Mouse (Mus musculus): ENCODE data around the gene Gdpd5. TPM values are rescaled to one million over a fixed set of nuclear protein-coding genes. Genes with fewer than 3 reads are reported as not detected.

Gdpd5 gene
- polyA plus RNA-seq, 1 experiment from 2014 or later: 2.6 TPM

GRCm38 (mm10) chr7:99473638-99474407 is 92.6 kb downstream of the Gdpd5 start:
- Histone ChIP-seq H3K4me1 (peaks cover 64% of the 10 kb centered on the region), H3K9me3 (replicated peaks) (no peaks in the 10 kb centered on the region), H3K9ac (no peak overlapping the region), H3K4me3 (no peak overlapping the region), H3K27me3 (replicated peaks) (peaks cover 28% of the 10 kb centered on the region), H3K4me2 (0 out of 2 replicates have a peak overlapping the region, but pooled peaks have one; percentile 13), H3K27ac (peak overlapping the region; percentile 75), H3K36me3 (peaks cover 71% of the 10 kb centered on the region)
- WGBS (ENCODE audit: insufficient replicate concordance): 72% methylated on average over 14 of the region's 14 CpGs
- ATAC-seq: peak; percentile 18; the same call in 1 of the 2 replicates

- Histone ChIP-seq H3K9ac (no peak overlapping the region), H3K36me3 (peaks cover 83% of the 10 kb centered on the region), H3K4me2 (peak overlapping the region; percentile 44), H3K4me1 (peaks cover 65% of the 10 kb centered on the region), H3K4me3 (no peak overlapping the region), H3K27ac (peak overlapping the region; percentile 75), H3K27me3 (replicated peaks) (peaks cover 16% of the 10 kb centered on the region), H3K9me3 (replicated peaks) (no peaks in the 10 kb centered on the region)
- ATAC-seq: peak; percentile 80
- 35% methylated on average over 12 of the region's 12 CpGs for WGBS (ENCODE audit: insufficient replicate concordance)
Measured at GRCm38 (mm10) chr7:99474836-99475561, 93.8 kb downstream of the Gdpd5 start.

DNA sequence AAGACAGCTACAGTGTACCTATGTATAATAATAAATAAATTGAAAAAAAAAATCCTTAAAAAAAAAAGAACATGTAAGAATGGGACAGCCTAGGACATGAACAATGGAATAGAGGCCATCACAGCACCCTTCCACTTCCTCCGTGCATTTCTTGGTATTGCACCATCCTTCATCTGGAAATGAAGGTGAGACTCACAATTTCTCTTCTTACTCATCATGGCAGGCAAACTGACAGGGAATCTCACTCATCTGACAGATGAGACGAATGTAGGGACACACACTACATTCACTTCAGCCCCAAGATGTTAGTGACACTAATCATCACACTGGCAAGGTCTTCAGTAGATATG is 94.3 kb downstream of the Gdpd5 start:
- peaks cover 88% of the 10 kb centered on the region for H3K36me3 ChIP-seq
- H3K4me2 ChIP-seq: peak overlapping the region; percentile 44; the same call in 1 of the 2 replicates
- H3K27me3 ChIP-seq (replicated peaks): peaks cover 10% of the 10 kb centered on the region
- peaks cover 68% of the 10 kb centered on the region for H3K4me1 ChIP-seq
- no peak overlapping the region for H3K4me3 ChIP-seq
- H3K9me3 ChIP-seq (replicated peaks): no peaks in the 10 kb centered on the region
- H3K27ac ChIP-seq: peak overlapping the region; percentile 75
- WGBS (ENCODE audit: insufficient replicate concordance): 36% methylated on average over 2 of the region's 2 CpGs
- ATAC-seq: no peak; the same call in 1 of the 2 replicates
- H3K9ac ChIP-seq: no peak overlapping the region

GRCm38 (mm10) chr7:99476558-99477114 is 95.4 kb downstream of the Gdpd5 start:
- H3K4me1 ChIP-seq: peaks cover 79% of the 10 kb centered on the region
- ATAC-seq: no peak

DNA sequence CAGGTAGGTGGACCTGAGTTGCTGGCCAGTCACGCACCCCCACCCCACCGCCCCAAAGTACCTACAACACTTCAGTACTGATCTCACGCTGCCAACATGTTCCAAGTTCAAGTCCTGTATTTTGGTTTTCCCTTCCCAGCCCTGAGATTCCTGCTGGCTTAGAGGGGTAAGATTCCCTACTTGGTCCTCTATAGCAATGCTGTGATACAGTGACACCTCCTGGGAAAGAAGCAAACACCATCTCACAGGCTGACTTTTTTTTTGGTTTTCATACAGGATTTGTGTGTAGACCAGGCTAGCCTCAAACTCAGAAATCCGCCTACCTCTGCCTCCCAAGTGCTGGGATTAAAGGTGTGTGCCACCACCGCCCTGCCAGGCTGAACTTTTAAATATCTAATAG is 96.0 kb downstream of the Gdpd5 start:
- Histone ChIP-seq H3K27me3 (replicated peaks) (no peaks in the 10 kb centered on the region), H3K36me3 (peaks cover 96% of the 10 kb centered on the region), H3K27ac (0 out of 2 replicates have a peak overlapping the region, but pooled peaks have one; percentile 75), H3K4me2 (no peak overlapping the region; the same call in 1 of the 2 replicates), H3K4me3 (no peak overlapping the region), H3K9ac (no peak overlapping the region), H3K9me3 (replicated peaks) (no peaks in the 10 kb centered on the region), H3K4me1 (peaks cover 85% of the 10 kb centered on the region)
- no peak for ATAC-seq
- whole genome bisulfite sequencing (ENCODE audit: insufficient replicate concordance): 79% methylated on average over 5 of the region's 5 CpGs

More at GRCm38 (mm10) chr7:99476558-99477114, 95.4 kb downstream of the Gdpd5 start:
- H3K27me3 ChIP-seq (replicated peaks): no peaks in the 10 kb centered on the region
- H3K4me3 ChIP-seq: no peak overlapping the region
- WGBS (ENCODE audit: insufficient replicate concordance): 26% methylated on average over 3 of the region's 3 CpGs
- H3K27ac ChIP-seq: peak overlapping the region; percentile 75
- peaks cover 95% of the 10 kb centered on the region for H3K36me3 ChIP-seq
- H3K4me2 ChIP-seq: no peak overlapping the region; the same call in 1 of the 2 replicates
- H3K9ac ChIP-seq: no peak overlapping the region
- H3K9me3 ChIP-seq (replicated peaks): no peaks in the 10 kb centered on the region

GRCm38 (mm10) chr7:99482637-99483036 is 101.4 kb downstream of the Gdpd5 start:
- peaks cover 56% of the 10 kb centered on the region for H3K4me1 ChIP-seq

DNA sequence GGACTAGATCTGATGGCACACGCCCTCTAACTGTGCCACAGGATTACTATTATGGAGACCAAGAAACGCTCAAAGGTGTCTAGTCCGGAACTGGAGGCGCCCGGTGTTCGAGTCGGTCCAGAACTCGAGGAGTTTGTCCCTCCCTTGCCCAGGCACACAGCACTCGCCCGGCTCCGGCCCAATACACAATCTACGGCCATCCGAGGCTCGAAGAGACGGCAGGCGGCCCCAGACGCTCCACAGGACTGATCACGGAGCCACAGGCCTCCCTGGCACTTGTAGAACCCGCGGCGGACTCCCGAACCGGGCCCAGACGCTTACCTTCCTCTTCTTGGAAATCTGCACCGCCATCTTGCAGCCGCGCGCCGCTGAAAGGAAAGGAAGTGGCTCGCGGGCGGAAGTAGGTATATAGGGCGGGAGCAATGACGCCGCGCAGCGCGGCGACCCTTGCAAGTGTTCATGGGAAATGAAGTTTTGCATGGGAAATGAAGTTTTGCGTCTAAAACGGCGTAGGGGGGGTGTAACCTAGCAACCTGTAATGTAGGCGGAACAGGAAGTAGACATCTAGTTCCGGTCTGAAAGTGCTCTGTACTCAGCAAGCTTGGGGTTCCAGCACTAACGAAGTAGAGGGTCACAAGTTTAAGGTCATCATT is 102.2 kb downstream of the Gdpd5 start, which contains the start of gene Rps3:
Gene Rps3 (minus strand): TSS at position 468 of the 653 bp plus-strand sequence.
- H3K4me2 ChIP-seq: peak within 1 kb of the TSS; percentile 94
- peaks cover 13% of the 10 kb centered on the region; the same call in 1 of the 2 replicates for H3K27me3 ChIP-seq (replicated peaks)
- H3K27ac ChIP-seq: peak within 1 kb of the TSS; percentile 88
- H3K9ac ChIP-seq: peak within 1 kb of the TSS; percentile 93
- no peaks in the 10 kb centered on the region for H3K9me3 ChIP-seq (replicated peaks)
- ATAC-seq: peak; percentile 94
- peaks cover 49% of the 10 kb centered on the region for H3K4me1 ChIP-seq
- under 1% methylated on average over 45 of the region's 45 CpGs for WGBS (ENCODE audit: insufficient replicate concordance)
- H3K4me3 ChIP-seq: peak within 1 kb of the TSS; percentile 92
- H3K36me3 ChIP-seq: peaks cover 44% of the 10 kb centered on the region

More at GRCm38 (mm10) chr7:99482637-99483036, 101.4 kb downstream of the Gdpd5 start:
- Histone ChIP-seq H3K9me3 (replicated peaks) (no peaks in the 10 kb centered on the region), H3K36me3 (peaks cover 51% of the 10 kb centered on the region), H3K4me2 (peak overlapping the region; percentile 94), H3K9ac (peak overlapping the region; percentile 93), H3K4me3 (peak overlapping the region; percentile 92), H3K27ac (peak overlapping the region; percentile 88), H3K27me3 (replicated peaks) (peaks cover 13% of the 10 kb centered on the region; the same call in 1 of the 2 replicates)
- WGBS (ENCODE audit: insufficient replicate concordance): under 1% methylated on average over 6 of the region's 6 CpGs
- no peak for ATAC-seq

DNA sequence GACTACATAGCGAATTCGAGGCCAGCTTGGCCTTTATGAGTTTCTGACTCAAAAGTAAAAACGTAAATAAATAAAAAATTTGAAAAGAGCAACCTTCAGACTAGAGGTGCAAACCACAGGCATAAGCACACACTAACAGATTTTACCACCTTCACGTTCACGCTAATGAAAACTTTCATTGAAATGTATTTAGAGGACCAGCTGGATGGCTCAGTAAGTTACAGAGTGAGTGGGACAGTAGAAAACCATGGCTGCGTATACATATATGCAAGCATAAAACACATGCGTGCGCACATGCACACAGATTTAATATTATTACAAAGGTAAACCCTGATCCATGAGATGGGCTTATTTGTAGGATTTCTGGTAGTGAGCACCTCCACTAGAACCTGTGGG is 102.7 kb downstream of the Gdpd5 start:
- no peak for ATAC-seq
- peak overlapping the region; percentile 94 for H3K4me2 ChIP-seq
- WGBS (ENCODE audit: insufficient replicate concordance): 43% methylated on average over 8 of the region's 8 CpGs

DNA sequence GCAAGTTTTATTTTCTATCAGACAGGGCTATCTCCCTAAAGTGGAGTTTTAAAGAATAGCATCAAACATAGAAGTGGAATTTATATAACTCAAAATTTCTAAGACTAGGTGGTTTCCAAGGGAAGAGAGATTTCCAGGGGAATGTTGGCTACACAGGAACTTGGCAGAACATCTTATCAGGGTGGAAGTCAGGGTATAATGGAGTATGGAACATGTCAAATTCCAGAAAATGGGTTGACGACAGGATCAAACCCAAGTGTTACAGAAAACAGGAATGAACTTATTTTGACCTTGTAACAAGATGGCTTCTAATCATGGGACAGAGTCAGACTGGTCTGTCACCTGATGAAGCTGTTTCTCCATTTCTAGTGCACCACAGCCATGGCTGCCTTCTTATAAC is 103.5 kb downstream of the Gdpd5 start:
- Histone ChIP-seq H3K27ac (no peak overlapping the region), H3K4me3 (no peak overlapping the region), H3K4me1 (peaks cover 37% of the 10 kb centered on the region), H3K27me3 (replicated peaks) (peaks cover 16% of the 10 kb centered on the region; the same call in 1 of the 2 replicates), H3K9me3 (replicated peaks) (no peaks in the 10 kb centered on the region), H3K36me3 (peaks cover 31% of the 10 kb centered on the region), H3K4me2 (no peak overlapping the region), H3K9ac (no peak overlapping the region)
- ATAC-seq: no peak
- WGBS (ENCODE audit: insufficient replicate concordance): 82% methylated on average over 1 of the region's 1 CpGs

More for the DNA sequence above, 102.7 kb downstream of the Gdpd5 start:
- Histone ChIP-seq H3K27me3 (replicated peaks) (peaks cover 13% of the 10 kb centered on the region; the same call in 1 of the 2 replicates), H3K4me1 (peaks cover 45% of the 10 kb centered on the region), H3K27ac (peak overlapping the region; percentile 64), H3K4me3 (peak overlapping the region; percentile 92), H3K9ac (no peak overlapping the region), H3K36me3 (peaks cover 39% of the 10 kb centered on the region), H3K9me3 (replicated peaks) (no peaks in the 10 kb centered on the region)

- Histone ChIP-seq H3K9ac (no peak overlapping the region), H3K36me3 (no peaks in the 10 kb centered on the region), H3K27me3 (replicated peaks) (peaks cover 19% of the 10 kb centered on the region; the same call in 1 of the 2 replicates), H3K9me3 (replicated peaks) (no peaks in the 10 kb centered on the region), H3K27ac (no peak overlapping the region), H3K4me3 (no peak overlapping the region), H3K4me1 (no peaks in the 10 kb centered on the region), H3K4me2 (no peak overlapping the region)
- ATAC-seq: no peak
- WGBS (ENCODE audit: insufficient replicate concordance): 56% methylated on average over 5 of the region's 5 CpGs
Measured at GRCm38 (mm10) chr7:99489708-99490107, 108.5 kb downstream of the Gdpd5 start.

DNA sequence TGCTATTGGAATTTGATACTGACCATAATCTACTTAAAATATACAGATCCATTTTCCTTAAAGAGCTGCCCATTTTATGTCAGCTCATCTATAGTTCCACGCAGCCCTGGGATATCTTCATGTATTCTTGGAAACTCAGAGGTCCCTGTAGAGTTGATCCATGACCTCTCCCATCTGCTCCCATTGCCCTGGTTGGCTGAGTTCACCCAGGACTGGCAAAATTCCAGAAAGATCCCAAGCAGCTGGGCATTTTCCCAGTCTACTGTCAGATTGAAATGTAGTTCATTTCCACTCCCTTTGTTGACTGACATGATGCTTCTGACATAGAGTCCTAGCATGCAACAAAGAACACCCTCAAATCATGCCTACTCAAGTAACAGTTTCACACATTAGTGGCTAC is 117.9 kb downstream of the Gdpd5 start:
- no peak overlapping the region for H3K27ac ChIP-seq
- 57% methylated on average over 1 of the region's 1 CpGs for WGBS (ENCODE audit: insufficient replicate concordance)
- ATAC-seq: no peak
- H3K4me1 ChIP-seq: peaks cover 26% of the 10 kb centered on the region
- H3K9me3 ChIP-seq (replicated peaks): no peaks in the 10 kb centered on the region
- H3K9ac ChIP-seq: no peak overlapping the region
- no peak overlapping the region for H3K4me2 ChIP-seq
- no peaks in the 10 kb centered on the region for H3K36me3 ChIP-seq
- H3K4me3 ChIP-seq: no peak overlapping the region
- 0 out of 2 replicates have a peak, but pooled peaks cover 5% of the 10 kb centered on the region for H3K27me3 ChIP-seq (replicated peaks)
